ENCODE assay signal across 8 mouse cellular contexts in the genomic region with DNA sequence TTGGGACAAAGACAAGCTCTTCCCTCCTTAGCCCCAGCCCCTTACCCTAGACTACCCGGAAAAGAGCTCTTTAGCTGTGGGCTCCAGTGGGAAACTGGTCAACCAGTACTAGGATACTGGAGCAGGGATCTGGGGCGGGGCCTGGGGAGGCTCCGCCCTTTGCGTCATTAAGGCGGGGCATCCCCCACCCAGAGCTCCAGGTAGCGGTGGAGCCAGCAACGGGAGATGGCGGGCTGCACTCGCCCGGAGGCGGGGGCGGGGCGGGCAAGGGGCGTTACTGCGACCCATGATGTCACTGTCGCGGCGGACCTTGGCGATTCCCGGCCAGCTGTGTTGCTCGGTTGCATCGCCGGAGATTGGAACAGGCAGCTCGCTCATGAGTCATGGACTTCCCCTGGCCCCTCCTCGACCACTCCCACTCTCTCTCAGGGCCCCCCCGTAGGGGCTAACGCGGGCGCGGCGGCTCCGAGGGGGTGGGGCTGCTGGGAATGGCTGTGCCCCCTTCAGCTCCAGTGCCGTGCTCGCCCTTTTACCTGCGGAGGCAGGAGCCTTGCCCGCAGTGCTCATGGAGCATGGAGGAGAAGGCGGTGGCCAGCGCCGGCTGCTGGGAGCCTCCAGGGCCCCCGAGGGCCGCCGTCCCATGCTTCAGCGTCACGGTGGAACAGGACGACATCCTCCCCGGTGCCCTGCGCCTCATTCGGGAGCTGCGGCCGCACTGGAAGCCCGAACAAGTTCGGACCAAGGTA. TPM values are rescaled to one million over a fixed set of nuclear protein-coding genes. Genes with fewer than 3 reads are reported as not detected.
A peak's percentile ranks its signal among the peaks of the same experiment; 100 is the strongest.
DNase-seq lines count a peak whose midpoint lies in the region; ATAC-seq and TF ChIP-seq lines count a peak whose summit lies in the region.

Gene Etnk2 (plus strand): TSS at position 297 of the 746 bp plus-strand sequence.

- no peaks in the 10 kb centered on the region for H3K36me3 ChIP-seq in embryonic facial prominence, embryonic 14.5 days (ENCODE audit: control insufficient read depth, insufficient read depth, low read length)
- no peaks in the 10 kb centered on the region for H3K36me3 ChIP-seq in heart, embryonic 10.5 days
- H3K36me3 ChIP-seq in kidney, embryonic 15.5 days = no peaks in the 10 kb centered on the region
- H3K36me3 ChIP-seq in liver, adult 2 months (ENCODE audit: control insufficient read depth, insufficient read depth, low read length) = no peaks in the 10 kb centered on the region
- H3K36me3 ChIP-seq in stomach, postnatal 0 days (ENCODE audit: control insufficient read depth, insufficient read depth, low read length) = no peaks in the 10 kb centered on the region

- peak within 1 kb of the TSS; percentile 65 for H3K9ac ChIP-seq in embryonic facial prominence, embryonic 14.5 days (ENCODE audit: low read depth, low read length)
- peak within 1 kb of the TSS; percentile 55 for H3K9ac ChIP-seq in kidney, embryonic 15.5 days
- peak within 1 kb of the TSS; percentile 98 for H3K9ac ChIP-seq in liver, adult 2 months (ENCODE audit: low read depth, low read length)
- H3K9ac ChIP-seq in stomach, postnatal 0 days (ENCODE audit: low read length) = peak within 1 kb of the TSS; percentile 64

- peaks cover 19% of the 10 kb centered on the region for H3K4me1 ChIP-seq in embryonic facial prominence, embryonic 14.5 days (ENCODE audit: control insufficient read depth, insufficient read depth, low read length)
- H3K4me1 ChIP-seq in heart, embryonic 10.5 days = peaks cover 50% of the 10 kb centered on the region
- peaks cover 25% of the 10 kb centered on the region for H3K4me1 ChIP-seq in kidney, embryonic 15.5 days
- H3K4me1 ChIP-seq in liver, adult 2 months (ENCODE audit: control insufficient read depth, insufficient read depth, low read length) = peaks cover 30% of the 10 kb centered on the region
- H3K4me1 ChIP-seq in stomach, postnatal 0 days (replicated peaks; ENCODE audit: control insufficient read depth, insufficient read depth) = no peaks in the 10 kb centered on the region

- no peak for TF ChIP-seq CTCF in liver, adult 2 months (IDR thresholded peaks at IDR 0.05; ENCODE audit: low read depth, low read length)
- TF ChIP-seq CTCF in stomach, postnatal 0 days (IDR thresholded peaks at IDR 0.05; ENCODE audit: low read depth) = no peak

- H3K9me3 ChIP-seq in embryonic facial prominence, embryonic 14.5 days (ENCODE audit: control insufficient read depth, low read length) = no peaks in the 10 kb centered on the region
- H3K9me3 ChIP-seq in heart, embryonic 10.5 days = no peaks in the 10 kb centered on the region
- H3K9me3 ChIP-seq in kidney, embryonic 15.5 days (replicated peaks) = no peaks in the 10 kb centered on the region
- H3K9me3 ChIP-seq in stomach, postnatal 0 days (ENCODE audit: control insufficient read depth, low read length) = no peaks in the 10 kb centered on the region

- ATAC-seq in cerebellum, adult (ENCODE audit: insufficient number of reproducible peaks, low FRiP score, low TSS enrichment) = no peak
- ATAC-seq in embryonic facial prominence, embryonic 14.5 days (ENCODE audit: low read depth) = peak; percentile 80
- ATAC-seq in kidney, embryonic 15.5 days (replicated peaks; ENCODE audit: low FRiP score) = peak; percentile 81
- ATAC-seq in stomach, postnatal 0 days (ENCODE audit: low FRiP score, low TSS enrichment) = peak; percentile 80

- peak within 1 kb of the TSS; percentile 97 for H3K4me2 ChIP-seq in embryonic facial prominence, embryonic 14.5 days (ENCODE audit: low read depth, low read length)
- peak within 1 kb of the TSS; percentile 93 for H3K4me2 ChIP-seq in kidney, embryonic 15.5 days
- peak within 1 kb of the TSS; percentile 98 for H3K4me2 ChIP-seq in stomach, postnatal 0 days (replicated peaks; ENCODE audit: low read depth)

- H3K27ac ChIP-seq in embryonic facial prominence, embryonic 14.5 days (replicated peaks; ENCODE audit: low read depth, low read length) = no peak within 1 kb of the TSS
- peak within 1 kb of the TSS; percentile 78 for H3K27ac ChIP-seq in heart, embryonic 10.5 days
- H3K27ac ChIP-seq in kidney, embryonic 15.5 days = no peak within 1 kb of the TSS
- peak within 1 kb of the TSS; percentile 99 for H3K27ac ChIP-seq in liver, adult 2 months (replicated peaks; ENCODE audit: insufficient read depth, low read depth, low read length)
- 0 out of 2 replicates have a peak within 1 kb of the TSS, but pooled peaks have one; percentile 30 for H3K27ac ChIP-seq in stomach, postnatal 0 days (replicated peaks)

- DNase-seq in cerebellum, adult 11 months = peak; percentile 34
- DNase-seq in embryonic facial prominence, embryonic 14.5 days (ENCODE audit: low spot score) = peak; percentile 80
- DNase-seq in heart, embryonic 10.5 days (ENCODE audit: low spot score) = peak; percentile 93
- DNase-seq in liver, adult 2 months (ENCODE audit: extremely low read depth, low read depth, low spot score) = peak; percentile 95
- DNase-seq in naive thymus-derived CD4-positive, alpha-beta T cell, adult 2 months (ENCODE audit: low read depth) = peak; percentile 35
- DNase-seq in stomach, postnatal 0 days (ENCODE audit: low spot score) = peak; percentile 91

- TF ChIP-seq POLR2A in liver, adult 2 months (IDR thresholded peaks at IDR 0.05; ENCODE audit: extremely low read depth, insufficient read depth, low read length) = peak; percentile 79; the same call in 1 of the 2 replicates

- H3K4me3 ChIP-seq in embryonic facial prominence, embryonic 14.5 days (ENCODE audit: low read depth, low read length) = peak within 1 kb of the TSS; percentile 65
- H3K4me3 ChIP-seq in heart, embryonic 10.5 days = peak within 1 kb of the TSS; percentile 77
- H3K4me3 ChIP-seq in kidney, embryonic 15.5 days (replicated peaks) = peak within 1 kb of the TSS; percentile 63
- H3K4me3 ChIP-seq in liver, adult 2 months (ENCODE audit: insufficient read depth, low read depth, low read length) = peak within 1 kb of the TSS; percentile 87
- H3K4me3 ChIP-seq in stomach, postnatal 0 days (ENCODE audit: low read depth, low read length) = peak within 1 kb of the TSS; percentile 59

- peaks cover 18% of the 10 kb centered on the region; the same call in 1 of the 2 replicates for H3K79me2 ChIP-seq in liver, adult 2 months (ENCODE audit: control insufficient read depth, insufficient read depth, low read length)

- TF ChIP-seq EP300 in stomach, postnatal 0 days (optimal IDR thresholded peaks at IDR 0.05) = no peak

- WGBS in embryonic facial prominence, embryonic 14.5 days = under 1% methylated on average over 38 of the region's 52 CpGs
- WGBS in heart, embryonic 10.5 days = under 1% methylated on average over 52 of the region's 52 CpGs
- whole genome bisulfite sequencing in kidney, embryonic 15.5 days = 1% methylated on average over 52 of the region's 52 CpGs
- 1% methylated on average over 52 of the region's 52 CpGs for WGBS in liver, adult 2 months
- WGBS in stomach, postnatal 0 days = under 1% methylated on average over 41 of the region's 52 CpGs

- H3K27me3 ChIP-seq in embryonic facial prominence, embryonic 14.5 days (replicated peaks; ENCODE audit: control insufficient read depth, insufficient read depth, low read length) = peaks cover 20% of the 10 kb centered on the region; the same call in 1 of the 2 replicates
- H3K27me3 ChIP-seq in heart, embryonic 10.5 days (ENCODE audit: insufficient read depth, poor library complexity, severe bottlenecking) = peaks cover 71% of the 10 kb centered on the region
- peaks cover 32% of the 10 kb centered on the region for H3K27me3 ChIP-seq in kidney, embryonic 15.5 days
- H3K27me3 ChIP-seq in liver, adult 2 months (ENCODE audit: control insufficient read depth, insufficient read depth, low read length) = no peaks in the 10 kb centered on the region
- H3K27me3 ChIP-seq in stomach, postnatal 0 days (ENCODE audit: control insufficient read depth, insufficient read depth, low read length) = no peaks in the 10 kb centered on the region

RNA-seq across cellular contexts. Expression of gene Etnk2, which starts in this region (rescaled TPM):
- polyA plus RNA-seq in embryonic facial prominence, embryonic 14.5 days (2014; fragmentation: Nextera tagmentation; extraction: Ambion mirVana) = 3.3 and 3.4 TPM in 2 replicates
- polyA plus RNA-seq in heart, embryonic 10.5 days (2016; fragmentation: Nextera tagmentation; extraction: Ambion mirVana) = 1.5 and 2.1 TPM in 2 replicates
- polyA plus RNA-seq in kidney, embryonic 15.5 days (2015; fragmentation: Nextera tagmentation; extraction: Ambion mirVana) = 3.3 and 4.0 TPM in 2 replicates
- 361 and 389 TPM in 2 replicates for total RNA-seq in liver, adult 2 months (2014; rRNA removed)
- polyA plus RNA-seq in liver, adult 2 months (2012; rRNA removed) = 249 and 278 TPM in 2 replicates
- polyA plus RNA-seq in stomach, postnatal 0 days (2015; fragmentation: Nextera tagmentation; extraction: Ambion mirVana) = 2.8 and 4.2 TPM in 2 replicates

Comparison
In these comparisons a context has a peak if more than half of its experiments do, and no peak if none do; other contexts are left out.
1. RNA of gene Etnk2 (polyA plus RNA-seq): 249 to 278 TPM in liver, adult 2 months; 3.3 to 4.0 TPM in kidney, embryonic 15.5 days, 3.3 to 3.4 TPM in embryonic facial prominence, embryonic 14.5 days, 2.8 to 4.2 TPM in stomach, postnatal 0 days and 1.5 to 2.1 TPM in heart, embryonic 10.5 days; every median in the first group is over 10 times any median in the second.
2. DNase-seq: peak in every context shown above with its lines; median percentile 95 in liver, adult 2 months; 93 in heart, embryonic 10.5 days; 91 in stomach, postnatal 0 days; 80 in embryonic facial prominence, embryonic 14.5 days; 35 in naive thymus-derived CD4-positive, alpha-beta T cell, adult 2 months; 34 in cerebellum, adult 11 months.
3. H3K27ac ChIP-seq: peak in heart, embryonic 10.5 days (single experiment), liver, adult 2 months (single experiment) and stomach, postnatal 0 days (single experiment); none in embryonic facial prominence, embryonic 14.5 days (single experiment) and kidney, embryonic 15.5 days (single experiment).
4. Peak in every context shown above with its lines, with median percentiles within 50 percentile points of each other: H3K4me2 ChIP-seq, H3K4me3 ChIP-seq and H3K9ac ChIP-seq.